Mouse (Mus musculus) adipocyte (in vitro differentiated cells): ENCODE measurements at regions not wholly inside any gene's neighbourhood (a gene's known extent, or its start where the extent isn't known, plus 50 kb on each side); places are given as distances from the start of the nearest gene placed in this dataset.

Experiments used
- DNase-seq: peaks from one replicate; pipeline ENCODE4 v3.0.0-alpha.2; 2016; ENCODE audit warnings: low spot score

- DNase-seq = no peak
Measured at GRCm38 (mm10) chr11:34977861-34978260, 143.2 kb upstream of the Slit3 start.

- no peak for DNase-seq
Measured at GRCm38 (mm10) chr11:34975771-34976302, 142.4 kb upstream of the Spdl1 start.

DNA sequence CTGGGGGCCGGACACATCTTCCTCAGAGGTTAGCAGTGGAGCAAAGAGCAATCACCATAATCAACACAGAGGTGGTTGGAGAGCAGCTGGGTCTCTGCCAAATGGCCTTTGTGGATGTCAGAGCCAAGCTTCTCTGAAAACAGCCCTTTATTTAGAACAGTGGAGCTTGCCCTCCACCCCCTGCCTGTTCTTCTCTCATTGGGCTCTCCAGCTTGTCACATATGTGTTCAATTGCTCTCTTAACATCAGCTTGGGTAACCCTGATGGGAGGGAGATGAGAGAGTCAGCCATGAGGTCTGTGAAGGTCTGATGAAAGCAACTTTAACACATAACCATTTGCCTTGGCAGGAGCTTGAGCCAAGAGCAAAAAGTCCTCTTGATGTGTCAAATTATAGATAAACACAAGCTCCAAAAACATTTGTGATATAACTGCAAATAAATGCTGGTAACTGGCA lies 140.1 kb upstream of the Spdl1 start:
- peak; percentile 45 for DNase-seq

GRCm38 (mm10) chr11:34973012-34973411 lies 139.6 kb upstream of the Spdl1 start:
- no peak for DNase-seq

DNA sequence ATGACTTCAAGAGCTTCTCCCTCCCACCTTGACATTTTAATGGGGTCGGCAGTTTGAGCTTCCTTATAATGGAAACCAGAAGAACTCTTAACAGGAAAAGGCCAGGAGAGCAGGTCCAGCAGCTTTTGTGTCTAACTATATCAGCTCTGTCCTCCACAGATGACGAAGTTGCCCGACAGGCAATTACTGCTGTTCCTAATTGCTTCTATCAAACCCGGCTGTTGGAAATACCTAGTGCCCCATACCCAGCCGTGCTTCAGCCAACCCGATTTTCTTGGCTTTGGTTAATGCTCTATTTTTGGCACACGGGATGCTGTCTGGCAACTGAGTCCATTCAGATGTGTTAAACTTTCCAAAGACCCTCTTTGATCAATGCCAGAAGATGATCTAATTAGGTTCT lies 125.8 kb upstream of the Spdl1 start:
- no peak for DNase-seq

GRCm38 (mm10) chr11:34941486-34942456 lies 108.3 kb upstream of the Spdl1 start:
- DNase-seq = peak; percentile 11

DNA sequence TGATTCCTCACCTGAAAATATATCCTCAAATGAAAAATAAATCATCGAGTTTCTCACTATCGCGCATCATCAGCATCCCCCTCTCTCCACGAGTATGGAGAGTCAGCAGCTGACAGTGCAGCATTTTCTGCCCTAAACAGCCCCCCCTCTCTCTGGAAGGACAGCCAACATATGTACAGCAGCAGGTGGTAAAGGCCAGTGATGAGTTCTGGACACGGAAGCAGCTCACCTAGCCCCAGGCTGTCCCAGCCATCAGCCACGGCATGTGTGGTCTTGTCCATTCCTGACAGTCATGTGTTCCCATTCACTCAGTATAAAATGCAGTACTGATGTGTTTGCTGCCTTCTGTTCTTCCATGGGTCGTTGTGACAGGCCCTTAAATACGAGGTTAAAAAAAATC lies 106.7 kb upstream of the Spdl1 start:
- no peak for DNase-seq

DNA sequence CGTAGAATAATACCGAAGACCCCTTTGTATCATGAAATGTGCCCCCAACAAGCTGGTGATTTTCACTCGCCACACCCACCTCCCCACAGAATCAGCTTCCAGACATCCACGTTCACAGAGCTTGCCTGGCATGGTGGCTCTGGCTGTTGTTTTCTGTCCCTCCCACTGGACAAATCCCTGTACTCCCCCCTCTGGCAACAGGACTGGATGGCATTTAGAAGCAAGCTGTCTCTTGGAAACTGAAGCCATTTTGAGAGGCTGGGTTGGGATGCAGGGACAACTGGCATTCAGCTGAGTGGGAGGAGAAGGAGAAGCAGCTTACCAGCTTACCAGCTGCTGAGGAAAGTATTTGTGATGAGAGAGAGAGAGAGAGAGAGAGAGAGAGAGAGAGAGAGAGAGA lies 105.6 kb upstream of the Spdl1 start:
- DNase-seq = no peak

DNA sequence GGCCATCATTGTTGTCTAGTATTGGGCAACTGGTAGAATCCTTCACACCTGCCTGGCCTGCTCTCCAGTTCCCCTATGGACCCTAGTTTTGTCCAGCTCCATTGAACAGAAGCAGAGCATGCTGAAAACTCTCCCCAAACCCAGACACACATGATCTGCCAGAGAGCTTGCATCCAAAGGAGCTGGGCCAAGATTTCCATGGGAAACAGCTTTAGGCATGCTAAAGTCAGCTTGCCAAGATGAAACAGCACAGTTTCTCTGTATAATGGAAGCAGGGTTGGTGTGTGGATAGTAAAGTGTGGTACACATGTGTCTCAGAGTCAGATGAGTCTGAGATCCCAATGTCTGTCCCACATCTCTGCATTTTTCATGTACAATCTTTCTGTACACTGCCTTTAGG lies 98.8 kb upstream of the Spdl1 start:
- DNase-seq = no peak

GRCm38 (mm10) chr11:34917175-34917574 lies 83.7 kb upstream of the Spdl1 start:
- DNase-seq = no peak

GRCm38 (mm10) chr11:34909841-34910240 lies 76.4 kb upstream of the Spdl1 start:
- DNase-seq = no peak

GRCm38 (mm10) chr11:34904271-34904670 lies 70.8 kb upstream of the Spdl1 start:
- DNase-seq = no peak

- DNase-seq = peak; percentile 46
Measured at GRCm38 (mm10) chr11:34899400-34899799, 66.0 kb upstream of the Spdl1 start.

GRCm38 (mm10) chr11:34895624-34896023 lies 62.2 kb upstream of the Spdl1 start:
- DNase-seq = no peak

- DNase-seq = no peak
Measured at GRCm38 (mm10) chr11:34888374-34889136, 55.1 kb upstream of the Spdl1 start.

DNA sequence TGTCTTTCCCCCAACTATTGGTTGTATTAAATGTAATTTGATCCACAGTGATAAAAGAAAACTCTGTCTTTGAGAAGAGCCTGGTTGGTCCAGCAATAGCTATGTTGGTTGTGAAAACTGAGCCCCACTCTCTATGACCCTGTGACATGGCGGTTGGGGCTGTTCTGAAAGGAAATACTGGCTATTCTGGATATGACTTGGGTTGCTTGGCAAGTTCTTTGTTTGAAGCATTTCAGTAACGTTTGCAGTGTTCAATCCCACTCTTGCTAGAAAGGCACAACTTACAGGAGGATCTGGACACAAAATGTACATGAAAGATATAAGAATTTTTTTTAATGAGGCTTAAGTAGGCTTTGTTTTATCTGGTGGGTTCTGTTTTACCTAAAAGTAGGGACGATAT lies 54.1 kb upstream of the Spdl1 start:
- DNase-seq = no peak
